Mouse (Mus musculus): ENCODE results near the gene Gpa33.

Gene Gpa33

DNA sequence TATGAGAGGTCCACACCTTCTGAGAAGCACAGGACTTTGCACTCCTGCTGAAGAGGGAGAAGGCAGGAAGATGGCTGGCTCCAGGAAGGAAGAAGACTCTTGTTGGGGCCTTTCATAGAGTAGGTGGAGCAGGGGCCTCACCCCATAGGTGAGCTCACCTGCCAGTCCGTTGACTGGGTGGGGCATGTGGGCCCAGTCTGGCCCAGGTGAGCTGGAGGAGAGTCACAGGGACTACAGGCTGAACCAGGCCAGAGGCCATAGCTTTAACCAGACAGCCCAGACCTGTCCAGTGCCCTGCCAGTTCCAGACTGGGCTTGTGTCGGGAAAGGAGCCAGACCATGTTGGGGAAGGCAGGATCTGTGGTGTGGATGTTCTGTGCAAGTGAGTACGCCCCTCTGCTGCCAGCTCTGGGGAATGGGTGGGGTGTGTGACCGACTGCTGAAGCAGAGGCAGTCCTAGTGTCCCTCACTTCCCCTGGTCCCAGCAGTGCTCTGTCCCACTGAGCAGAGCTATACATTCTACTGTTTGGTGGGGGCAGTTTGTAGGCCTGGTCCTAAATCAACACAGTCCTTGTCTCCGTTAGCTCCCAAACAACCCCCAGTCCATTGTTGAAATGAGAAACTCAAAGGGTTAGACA is at the start of gene Gpa33:
Gpa33 (plus strand) TSS at position 15 of the 637 bp plus-strand sequence.
- no peak for DNase-seq (ENCODE audit: low spot score in 2 of 2)

DNA sequence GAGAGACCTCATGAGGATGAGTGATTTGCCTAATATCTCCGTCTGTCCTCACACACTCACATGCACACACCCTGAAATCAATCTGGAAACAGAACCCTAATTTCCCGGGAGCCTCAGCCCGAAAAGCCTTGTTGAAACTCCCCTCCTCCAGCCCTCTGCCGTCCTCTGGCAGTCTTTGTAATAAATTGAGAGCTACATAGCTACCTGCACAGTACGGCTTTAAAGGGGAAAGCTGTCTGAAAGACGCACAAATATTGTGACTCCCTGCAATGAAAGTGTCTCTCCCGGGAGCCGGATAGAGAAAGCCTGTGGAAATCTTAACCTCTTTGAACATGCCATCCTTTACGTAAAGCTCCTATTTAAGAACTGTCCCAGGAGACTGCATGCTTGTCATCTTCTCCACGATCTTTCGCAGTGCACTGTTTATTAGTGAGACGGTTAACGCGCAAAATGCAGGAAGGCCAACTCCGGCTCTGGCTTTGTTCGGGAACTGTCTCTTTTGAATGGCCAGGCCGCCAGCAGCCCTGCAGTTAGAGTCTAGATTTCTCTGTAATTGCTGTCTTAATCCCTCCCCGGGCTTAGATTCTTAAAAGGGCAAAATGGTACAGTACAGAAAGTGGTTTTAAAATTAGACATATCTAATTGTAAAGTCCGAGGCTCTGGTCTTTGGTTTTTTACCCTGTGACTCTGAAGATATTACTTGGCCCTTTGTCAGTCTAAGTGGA is 41.4 kb upstream of the Gpa33 start:
- DNase-seq (ENCODE audit: low spot score in 2 of 2): no peak

DNA sequence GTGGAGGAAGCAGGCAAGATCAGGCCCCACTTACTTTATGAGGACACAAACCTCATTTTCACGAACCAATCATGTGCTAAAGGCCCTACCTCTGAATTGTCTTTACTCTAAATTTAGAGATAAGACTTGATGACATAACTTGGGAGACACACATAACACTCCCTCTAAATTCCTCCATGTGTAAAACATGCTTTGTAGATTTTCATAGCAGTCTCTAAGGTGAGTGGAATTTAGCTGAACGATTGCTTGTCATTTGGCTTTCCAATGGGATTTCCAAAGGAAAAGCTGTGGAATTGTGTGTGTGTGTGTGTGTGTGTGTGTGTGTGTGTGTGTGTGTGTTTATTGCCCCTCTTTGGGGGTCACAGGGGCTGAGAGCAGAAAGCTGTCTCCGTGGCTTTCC is 40.7 kb upstream of the Gpa33 start:
- no peak for DNase-seq (ENCODE audit: low spot score in 2 of 2)

DNA sequence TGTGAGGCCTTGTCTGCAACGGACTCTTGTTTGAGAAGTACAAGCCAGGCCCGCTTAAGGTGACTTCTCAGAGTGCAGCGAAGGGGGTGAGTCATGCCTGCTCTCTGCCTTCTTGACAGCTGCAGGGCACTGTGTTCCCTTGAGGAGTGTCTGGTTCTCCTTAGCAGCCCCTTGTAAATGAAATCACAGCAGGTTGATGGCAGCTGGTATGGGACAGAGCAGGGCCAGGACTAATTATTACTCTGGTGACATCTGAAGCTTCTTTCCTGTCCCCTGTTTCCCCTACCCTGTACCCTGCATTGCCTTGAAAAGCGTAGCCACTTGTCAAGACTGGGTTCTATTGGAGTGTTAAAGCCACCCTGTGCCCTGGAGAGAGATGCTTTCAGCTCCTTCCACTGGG is 40.3 kb upstream of the Gpa33 start:
- no peak for DNase-seq (ENCODE audit: low spot score in 2 of 2)

GRCm38 (mm10) chr1:166090306-166090705 is 39.7 kb upstream of the Gpa33 start:
- no peak for DNase-seq (ENCODE audit: low spot score in 2 of 2)

GRCm38 (mm10) chr1:166094462-166094861 is 35.6 kb upstream of the Gpa33 start:
- no peak for DNase-seq (ENCODE audit: low spot score in 2 of 2)

DNA sequence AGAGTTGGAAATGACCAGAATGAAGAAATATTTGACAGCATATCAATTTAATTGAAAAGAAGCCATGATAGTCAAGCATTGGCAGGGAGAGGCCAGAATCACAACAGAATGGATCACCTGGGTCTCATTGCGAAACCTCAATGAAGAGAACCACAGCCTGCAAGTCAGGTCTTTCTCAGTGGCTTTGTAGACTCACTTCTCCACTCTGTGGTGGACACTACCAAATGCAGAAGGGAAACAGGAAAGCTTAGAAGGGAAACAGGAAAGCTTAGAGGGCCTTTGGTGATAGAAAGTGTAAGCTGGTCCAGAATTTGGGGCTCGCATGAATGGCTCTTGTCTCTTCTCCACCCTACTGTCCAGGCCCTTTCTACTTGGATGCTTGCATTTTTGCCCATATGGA is 31.9 kb upstream of the Gpa33 start:
- no peak for DNase-seq (ENCODE audit: low spot score in 2 of 2)

DNA sequence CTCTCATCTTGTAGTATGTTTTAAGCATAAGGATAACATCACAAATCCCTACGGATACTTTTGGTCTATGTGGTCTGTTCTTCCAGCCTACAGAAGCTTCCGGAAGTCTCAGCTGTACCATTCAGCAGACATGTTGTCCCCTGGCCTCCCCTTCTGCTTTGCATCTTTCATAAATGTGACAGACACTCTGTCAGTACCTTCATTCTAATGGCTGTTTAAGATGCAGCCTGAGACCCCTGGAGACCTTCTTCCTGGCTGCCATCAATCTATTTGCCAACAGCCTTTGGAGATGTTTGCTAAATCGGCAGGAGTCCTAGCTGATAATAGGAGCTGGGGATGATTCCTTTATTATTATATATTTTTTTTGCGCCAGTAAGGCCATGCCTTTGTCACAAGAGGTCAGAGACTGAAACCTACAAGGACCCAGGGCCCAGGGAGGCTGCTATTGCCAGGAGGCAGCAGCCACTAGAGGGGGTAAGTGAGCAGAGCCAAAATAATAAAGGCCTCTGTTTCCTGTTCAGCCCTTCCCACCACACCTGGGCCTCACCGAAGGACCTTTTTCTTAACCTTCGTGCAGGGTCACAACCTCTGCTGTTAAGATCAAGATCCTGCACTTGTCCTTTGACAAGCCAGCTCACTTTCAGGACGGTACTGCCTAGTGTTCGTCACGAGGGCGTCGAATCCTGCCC is 27.0 kb upstream of the Gpa33 start:
- DNase-seq (ENCODE audit: low spot score in 2 of 2): no peak

GRCm38 (mm10) chr1:166104858-166105257 is 25.2 kb upstream of the Gpa33 start:
- DNase-seq (ENCODE audit: low spot score in 2 of 2): no peak

DNA sequence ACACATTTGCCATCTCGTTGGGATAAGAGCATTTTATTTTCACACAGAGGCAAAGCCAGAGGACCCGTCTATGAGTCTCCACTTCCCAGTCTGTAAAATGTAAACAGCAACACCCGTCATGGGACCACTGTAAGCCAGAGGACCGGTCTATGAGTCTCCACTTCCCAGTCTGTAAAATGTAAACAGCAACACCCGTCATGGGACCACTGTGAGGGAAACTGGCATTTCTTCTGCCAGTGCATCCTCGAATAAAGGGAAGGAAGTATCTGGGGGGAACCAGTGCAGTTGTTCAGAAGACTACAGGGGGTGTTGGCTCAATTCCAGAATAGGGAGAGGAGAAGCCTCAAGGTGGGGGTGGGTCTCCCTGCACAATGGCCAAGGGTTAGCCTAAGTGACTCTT is 24.6 kb upstream of the Gpa33 start:
- DNase-seq (ENCODE audit: low spot score in 2 of 2): no peak

DNA sequence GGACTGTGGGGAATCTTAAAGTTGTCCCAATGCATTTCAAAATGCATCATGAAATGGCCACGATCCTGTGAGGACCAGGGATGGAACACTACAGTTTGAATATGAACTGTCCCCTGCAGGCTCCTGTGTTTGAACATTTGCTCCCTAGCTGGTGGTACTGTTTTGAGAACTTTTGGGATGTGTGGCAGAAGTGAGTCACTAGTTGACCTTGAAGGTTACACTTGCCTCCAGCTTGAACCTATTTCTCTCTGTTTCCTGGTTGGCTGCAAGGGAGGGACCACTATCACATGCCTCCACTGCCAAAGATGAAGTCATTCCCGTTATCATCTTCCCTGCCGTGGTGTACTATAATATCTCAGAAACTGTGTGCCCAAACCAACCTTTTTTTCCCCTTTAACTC is 15.1 kb upstream of the Gpa33 start:
- no peak for DNase-seq (ENCODE audit: low spot score in 2 of 2)

DNA sequence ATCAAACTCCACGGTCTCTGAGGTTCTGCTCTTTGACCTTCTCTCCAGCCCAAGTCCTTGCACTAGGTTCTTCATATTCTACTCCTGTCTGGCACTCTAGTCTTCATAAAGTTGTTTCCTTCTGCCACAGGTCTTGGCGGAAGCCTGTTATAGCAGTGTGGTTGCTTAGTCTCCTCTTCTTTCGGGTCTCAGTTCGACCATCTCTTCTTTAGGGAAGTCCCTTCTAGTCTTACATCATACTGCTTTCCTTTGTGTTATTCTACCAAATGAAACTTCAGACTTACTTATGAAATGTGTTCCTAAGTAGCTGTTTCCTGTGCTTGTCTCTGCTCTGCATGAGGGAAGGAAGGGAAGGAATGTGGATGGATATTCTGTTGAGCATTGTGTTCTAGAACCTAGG is 14.3 kb upstream of the Gpa33 start:
- DNase-seq (ENCODE audit: low spot score in 2 of 2): no peak

- no peak for DNase-seq (ENCODE audit: low spot score in 2 of 2)
These were observed 12.0 kb upstream of the Gpa33 start for GRCm38 (mm10) chr1:166117866-166118639.

GRCm38 (mm10) chr1:166122114-166122513 is 7.9 kb upstream of the Gpa33 start:
- no peak for DNase-seq (ENCODE audit: low spot score in 2 of 2)

DNA sequence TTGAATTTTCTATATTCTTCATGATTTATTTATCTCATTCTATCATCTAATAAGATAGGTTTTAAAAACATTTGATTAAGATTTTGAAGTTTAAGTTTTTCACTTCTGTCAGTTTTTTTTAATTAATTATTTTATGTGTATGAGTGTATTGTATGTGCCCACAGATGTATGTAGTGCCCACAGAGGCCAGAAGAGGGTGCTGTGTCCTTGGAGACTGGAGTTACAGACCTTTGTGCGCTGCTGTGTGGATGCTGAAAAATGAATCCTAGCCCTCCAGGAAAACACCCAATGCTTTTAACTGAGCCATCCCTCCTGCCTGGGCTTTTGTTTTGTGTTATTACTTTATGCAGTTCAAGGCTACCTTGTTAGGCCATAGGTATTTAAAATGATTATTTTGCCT is 7.0 kb upstream of the Gpa33 start:
- DNase-seq (ENCODE audit: low spot score in 2 of 2): no peak

- DNase-seq (ENCODE audit: low spot score in 2 of 2): no peak
These were observed 6.3 kb upstream of the Gpa33 start for GRCm38 (mm10) chr1:166123751-166124150.

DNA sequence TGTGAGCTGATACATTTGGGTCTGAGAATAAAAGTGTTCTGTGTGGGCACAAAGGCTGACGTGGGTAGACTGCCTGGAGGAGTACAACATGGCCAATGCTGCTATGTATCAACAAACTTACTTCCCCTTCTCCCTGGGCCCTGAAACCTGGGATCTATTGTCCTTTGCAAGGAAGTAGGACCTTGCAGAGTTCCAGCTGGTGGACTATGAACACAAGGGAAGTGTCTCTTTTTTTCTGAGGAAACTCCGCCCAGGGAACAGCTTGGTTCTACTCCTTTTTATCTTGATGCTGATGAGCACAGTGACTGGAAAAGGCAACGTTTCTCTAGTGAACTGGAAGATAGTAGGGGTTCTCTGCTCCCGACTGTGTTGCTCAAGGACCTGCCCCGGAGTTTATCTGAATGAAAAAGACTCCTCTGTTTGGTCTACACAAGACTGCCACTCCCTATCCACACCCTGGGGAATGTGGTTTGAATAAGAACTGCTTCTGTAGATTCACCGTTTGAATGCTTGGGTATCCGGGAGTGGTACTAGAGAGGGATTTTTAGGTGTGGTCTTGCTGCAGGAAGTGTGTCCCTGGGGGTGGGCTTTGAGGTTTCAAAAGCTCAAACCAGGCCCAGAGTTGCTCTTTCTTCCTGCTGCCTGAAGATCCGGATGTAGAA is 5.0 kb upstream of the Gpa33 start:
- DNase-seq (ENCODE audit: low spot score in 2 of 2): no peak

DNA sequence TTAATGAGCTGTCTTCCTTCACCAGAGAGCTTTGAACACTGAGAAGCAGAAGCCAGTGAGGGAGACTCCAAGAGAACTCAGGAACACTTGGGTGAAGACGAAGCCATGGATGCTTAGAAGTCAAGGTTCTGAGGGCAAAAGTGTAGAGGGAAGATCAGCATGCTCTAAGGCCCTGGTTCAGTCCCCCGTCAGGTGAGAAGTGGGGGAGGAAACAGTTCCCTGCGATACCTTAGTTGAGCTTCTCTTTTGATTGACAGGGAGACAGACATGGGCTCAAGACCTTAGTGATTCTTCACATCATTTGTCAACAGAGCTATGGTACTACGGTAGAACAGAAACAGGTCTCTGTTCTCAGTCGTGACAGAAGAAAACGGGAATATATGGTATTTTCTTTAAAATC is 3.7 kb upstream of the Gpa33 start:
- no peak for DNase-seq (ENCODE audit: low spot score in 2 of 2)

DNA sequence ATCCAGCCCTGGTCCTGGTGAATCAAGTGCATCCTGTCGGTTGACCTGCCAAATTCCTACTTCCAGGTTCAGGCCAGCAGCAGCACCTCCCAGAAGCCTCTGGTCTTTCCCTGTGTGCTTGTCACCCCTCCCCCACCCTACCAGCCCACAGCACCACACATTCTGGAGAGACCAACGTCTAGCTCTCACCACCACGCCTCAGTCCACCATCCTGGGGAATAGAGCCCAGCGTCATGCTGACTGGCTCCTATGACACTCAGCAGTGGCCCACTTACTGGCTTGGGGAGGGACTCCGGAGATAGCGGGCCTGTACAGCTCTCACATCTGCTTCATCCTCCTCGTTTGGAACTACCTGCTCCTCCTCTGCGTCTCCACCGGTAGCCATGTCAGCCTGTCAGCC is 3.2 kb upstream of the Gpa33 start:
- no peak for DNase-seq (ENCODE audit: low spot score in 2 of 2)

GRCm38 (mm10) chr1:166127719-166128118 is 2.3 kb upstream of the Gpa33 start, which contains the start of gene Dusp27:
Gene Dusp27 (minus strand): TSS chr1:166127922.
- DNase-seq (ENCODE audit: low spot score in 2 of 2): no peak

DNA sequence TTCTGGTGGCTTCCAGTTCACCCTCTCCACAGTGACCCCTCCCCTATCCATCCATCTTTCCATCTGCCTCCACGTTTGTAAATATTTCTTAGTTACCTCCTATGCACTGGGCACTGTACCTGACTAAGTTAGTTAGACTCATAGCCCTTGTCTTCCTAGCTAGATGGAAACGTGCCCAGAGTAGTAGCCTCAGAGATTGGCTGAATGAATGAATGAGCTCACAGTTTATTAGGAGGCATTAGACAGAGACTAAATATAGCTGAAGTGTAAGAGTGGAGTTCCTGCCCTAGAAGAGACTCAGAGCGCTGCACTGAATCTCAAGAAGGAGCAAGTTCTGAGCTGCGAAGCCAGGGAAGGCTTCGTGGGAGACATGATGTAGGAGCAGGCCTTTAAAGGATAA is 1.5 kb upstream of the Gpa33 start:
- no peak for DNase-seq (ENCODE audit: low spot score in 2 of 2)

- DNase-seq (ENCODE audit: low spot score in 2 of 2): no peak
These were observed 2.3 kb downstream of the Gpa33 start for GRCm38 (mm10) chr1:166132367-166132766.
